Mouse (Mus musculus): ENCODE data around the gene Gngt2. TPM values are rescaled to one million over a fixed set of nuclear protein-coding genes. Genes with fewer than 3 reads are reported as not detected.
"Not testable (repeated sequence)": the region's sequence is repeated elsewhere in the genome, so short reads cannot be mapped to it uniquely, and the experiment has no call there.

Gene Gngt2
- polyA plus RNA-seq, 1 experiment from 2014 or later, result 15.0 TPM

- Histone ChIP-seq H3K36me3 (ENCODE audit: control insufficient read depth, insufficient read depth, low read length) (no peaks in the 10 kb centered on the region), H3K27me3 (replicated peaks; ENCODE audit: control insufficient read depth, insufficient read depth, low read length) (no peaks in the 10 kb centered on the region), H3K27ac (replicated peaks; ENCODE audit: low read depth, low read length) (no peak overlapping the region), H3K4me3 (ENCODE audit: low read depth, low read length) (no peak overlapping the region), H3K9ac (ENCODE audit: low read depth, low read length) (no peak overlapping the region), H3K9me3 (ENCODE audit: control insufficient read depth, low read length) (no peaks in the 10 kb centered on the region), H3K4me2 (ENCODE audit: low read depth, low read length) (0 out of 2 replicates have a peak overlapping the region, but pooled peaks have one; percentile 10), H3K4me1 (ENCODE audit: control insufficient read depth, insufficient read depth, low read length) (no peaks in the 10 kb centered on the region)
- DNase-seq (ENCODE audit: low spot score) (no peak), ATAC-seq (ENCODE audit: low read depth) (no peak)
- 29% methylated on average over 9 of the region's 9 CpGs for WGBS
These were observed 38.8 kb downstream of the Gngt2 start for GRCm38 (mm10) chr11:95875804-95876203.

GRCm38 (mm10) chr11:95876296-95876695 lies 39.3 kb downstream of the Gngt2 start:
- Histone ChIP-seq H3K36me3 (ENCODE audit: control insufficient read depth, insufficient read depth, low read length) (no peaks in the 10 kb centered on the region), H3K4me2 (ENCODE audit: low read depth, low read length) (0 out of 2 replicates have a peak overlapping the region, but pooled peaks have one; percentile 10), H3K9me3 (ENCODE audit: control insufficient read depth, low read length) (no peaks in the 10 kb centered on the region), H3K4me1 (ENCODE audit: control insufficient read depth, insufficient read depth, low read length) (no peaks in the 10 kb centered on the region), H3K27me3 (replicated peaks; ENCODE audit: control insufficient read depth, insufficient read depth, low read length) (no peaks in the 10 kb centered on the region), H3K4me3 (ENCODE audit: low read depth, low read length) (no peak overlapping the region), H3K9ac (ENCODE audit: low read depth, low read length) (no peak overlapping the region), H3K27ac (replicated peaks; ENCODE audit: low read depth, low read length) (no peak overlapping the region)
- 22% methylated on average over 7 of the region's 7 CpGs for WGBS
- ATAC-seq (ENCODE audit: low read depth) (no peak), DNase-seq (ENCODE audit: low spot score) (peak; percentile 70)

- H3K4me2 ChIP-seq (ENCODE audit: low read depth, low read length); H3K9me3 ChIP-seq (ENCODE audit: control insufficient read depth, low read length); H3K4me3 ChIP-seq (ENCODE audit: low read depth, low read length); H3K36me3 ChIP-seq (ENCODE audit: control insufficient read depth, insufficient read depth, low read length); H3K27ac ChIP-seq (replicated peaks; ENCODE audit: low read depth, low read length); DNase-seq (ENCODE audit: low spot score); H3K27me3 ChIP-seq (replicated peaks; ENCODE audit: control insufficient read depth, insufficient read depth, low read length); H3K9ac ChIP-seq (ENCODE audit: low read depth, low read length); H3K4me1 ChIP-seq (ENCODE audit: control insufficient read depth, insufficient read depth, low read length); ATAC-seq (ENCODE audit: low read depth): not testable (repeated sequence)
- WGBS, result 74% methylated on average over 2 of the region's 2 CpGs
These were observed 42.8 kb downstream of the Gngt2 start for GRCm38 (mm10) chr11:95879861-95880260.

GRCm38 (mm10) chr11:95890462-95891051 lies 53.5 kb downstream of the Gngt2 start:
- H3K36me3 ChIP-seq (ENCODE audit: control insufficient read depth, insufficient read depth, low read length), result no peaks in the 10 kb centered on the region
- WGBS, result 74% methylated on average over 2 of the region's 2 CpGs
- DNase-seq (ENCODE audit: low spot score), result no peak
- ATAC-seq (ENCODE audit: low read depth), result no peak
- no peaks in the 10 kb centered on the region for H3K9me3 ChIP-seq (ENCODE audit: control insufficient read depth, low read length)
- H3K27ac ChIP-seq (replicated peaks; ENCODE audit: low read depth, low read length), result no peak overlapping the region
- H3K4me2 ChIP-seq (ENCODE audit: low read depth, low read length), result no peak overlapping the region
- H3K9ac ChIP-seq (ENCODE audit: low read depth, low read length), result no peak overlapping the region
- no peaks in the 10 kb centered on the region for H3K27me3 ChIP-seq (replicated peaks; ENCODE audit: control insufficient read depth, insufficient read depth, low read length)
- no peaks in the 10 kb centered on the region for H3K4me1 ChIP-seq (ENCODE audit: control insufficient read depth, insufficient read depth, low read length)
- no peak overlapping the region for H3K4me3 ChIP-seq (ENCODE audit: low read depth, low read length)

Other genes with a start within 250 kb of the Gngt2 start
- 47.5 and 58.7 TPM in 2 replicates for gene Ngfr, start 249.5 kb upstream of the Gngt2 start, polyA plus RNA-seq (2014; fragmentation: Nextera tagmentation; extraction: Ambion mirVana)
- 238 and 240 TPM in 2 replicates for gene Phb, start 170.3 kb upstream of the Gngt2 start, polyA plus RNA-seq (2014; fragmentation: Nextera tagmentation; extraction: Ambion mirVana)
- 11.5 and 11.6 TPM in 2 replicates for gene Zfp652, start 124.5 kb upstream of the Gngt2 start, polyA plus RNA-seq (2014; fragmentation: Nextera tagmentation; extraction: Ambion mirVana)
- 1.1 TPM in 2 replicates for gene B130006D01Rik, start 113.6 kb upstream of the Gngt2 start, polyA plus RNA-seq (2014; fragmentation: Nextera tagmentation; extraction: Ambion mirVana)
- gene Phospho1, start 12.7 kb upstream of the Gngt2 start, polyA plus RNA-seq (2014; fragmentation: Nextera tagmentation; extraction: Ambion mirVana), result 7.5 and 14.9 TPM in 2 replicates
- gene Abi3, start 5.3 kb downstream of the Gngt2 start, polyA plus RNA-seq (2014; fragmentation: Nextera tagmentation; extraction: Ambion mirVana), result 3.9 and 5.1 TPM in 2 replicates
- gene B4galnt2, start 77.7 kb downstream of the Gngt2 start, polyA plus RNA-seq (2014; fragmentation: Nextera tagmentation; extraction: Ambion mirVana), result not detected in 2 replicates
- gene Igf2bp1, start 168.7 kb downstream of the Gngt2 start, polyA plus RNA-seq (2014; fragmentation: Nextera tagmentation; extraction: Ambion mirVana), result 19.9 and 31.4 TPM in 2 replicates
- not detected in 2 replicates for gene Gip, start 187.3 kb downstream of the Gngt2 start, polyA plus RNA-seq (2014; fragmentation: Nextera tagmentation; extraction: Ambion mirVana)
- gene Snf8, start 197.7 kb downstream of the Gngt2 start, polyA plus RNA-seq (2014; fragmentation: Nextera tagmentation; extraction: Ambion mirVana), result 33.4 and 36.6 TPM in 2 replicates
- 39.5 and 40.6 TPM in 2 replicates for gene Ube2z, start 228.2 kb downstream of the Gngt2 start, polyA plus RNA-seq (2014; fragmentation: Nextera tagmentation; extraction: Ambion mirVana)
- gene Atp5g1, start 238.5 kb downstream of the Gngt2 start, polyA plus RNA-seq (2014; fragmentation: Nextera tagmentation; extraction: Ambion mirVana), result 764 and 777 TPM in 2 replicates